Mouse (Mus musculus) olfactory bulb, adult 2 months (tissue): ENCODE data around the gene Lrmda. TPM values are rescaled to one million over a fixed set of nuclear protein-coding genes. Genes with fewer than 3 reads are reported as not detected.
"Not testable (repeated sequence)": the region's sequence is repeated elsewhere in the genome, so short reads cannot be mapped to it uniquely, and the experiment has no call there.

Source experiments
- H3K27ac ChIP-seq: fragments of 200-500 bp; 2 replicates; pipeline ENCODE4 v1.5.1; 2012; ENCODE audit warnings: low read depth, low read length; ENCODE audit not compliant: insufficient read depth
- H3K4me1 ChIP-seq: fragments of 200-500 bp; 2 replicates; pipeline ENCODE4 v1.6.1; 2012; ENCODE audit warnings: low read length; ENCODE audit not compliant: control insufficient read depth, insufficient read depth
- H3K4me3 ChIP-seq: fragments of 200-500 bp; 2 replicates; pipeline ENCODE4 v1.5.1; 2012; ENCODE audit warnings: mild to moderate bottlenecking, low read depth, low read length, moderate library complexity; ENCODE audit not compliant: insufficient read depth
- CTCF ChIP-seq: fragments of 200-500 bp; IDR thresholded peaks from 2 replicates; pipeline ENCODE4 v1.5.1; 2012; ENCODE audit warnings: low read depth, mild to moderate bottlenecking, low read length, moderate library complexity; ENCODE audit not compliant: insufficient read depth
- POLR2A ChIP-seq: fragments of 200-500 bp; IDR thresholded peaks from 2 replicates; pipeline ENCODE4 v1.6.1; 2012; ENCODE audit warnings: mild to moderate bottlenecking, low read depth, low read length, moderate library complexity; ENCODE audit not compliant: insufficient read depth
- WGBS: fragments of 180-500 bp; shearing (Covaris S2); methylation state at CpG from one replicate; pipeline ENCODE4 v1.1.7; 2018; 5-methylcytosine and 5-hydroxymethylcytosine counted together
- polyA plus RNA-seq: library from polyadenylated mRNA; stranded (reverse); fragments of >200 nt; gene quantifications from 2 replicates; pipeline ENCODE4 v1.2.4, GENCODE M21; 2012; ENCODE audit warnings: low replicate concordance; ENCODE audit not compliant: missing spikeins, insufficient read depth, insufficient read length

Lrmda gene
- polyA plus RNA-seq, 1 experiment, result not detected

DNA sequence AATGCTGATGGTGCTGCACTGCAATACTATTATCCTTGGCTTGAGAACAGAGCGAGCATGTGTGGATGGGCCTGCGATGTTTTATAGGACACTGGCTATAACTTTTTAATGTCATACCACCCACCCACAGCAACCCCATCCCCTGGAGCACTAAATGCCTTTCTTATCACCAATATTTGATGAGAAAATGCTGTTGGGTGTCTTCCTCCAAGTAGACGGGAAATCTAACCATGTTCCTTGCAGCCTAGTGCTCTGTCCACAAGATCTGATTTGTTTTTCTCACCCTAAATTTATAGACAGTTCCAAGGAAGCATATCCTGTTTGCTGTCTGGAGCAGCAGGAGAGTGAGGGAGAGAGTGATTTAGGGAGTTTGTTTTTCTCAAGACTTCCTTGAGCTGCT is 738.0 kb downstream of the Lrmda start:
- H3K27ac ChIP-seq, result no peak overlapping the region
- TF ChIP-seq CTCF (no peak), POLR2A (no peak)

GRCm38 (mm10) chr14:22759216-22759615 is 739.7 kb downstream of the Lrmda start:
- no peak overlapping the region for H3K27ac ChIP-seq
- TF ChIP-seq POLR2A (no peak), CTCF (no peak)
- WGBS, result 76% methylated on average over 2 of the region's 2 CpGs
- H3K4me3 ChIP-seq, result no peak overlapping the region
- H3K4me1 ChIP-seq, result no peaks in the 10 kb centered on the region

More for the DNA sequence above, 738.0 kb downstream of the Lrmda start:
- WGBS, result 96% methylated on average over 3 of the region's 3 CpGs
- no peaks in the 10 kb centered on the region for H3K4me1 ChIP-seq
- no peak overlapping the region for H3K4me3 ChIP-seq

DNA sequence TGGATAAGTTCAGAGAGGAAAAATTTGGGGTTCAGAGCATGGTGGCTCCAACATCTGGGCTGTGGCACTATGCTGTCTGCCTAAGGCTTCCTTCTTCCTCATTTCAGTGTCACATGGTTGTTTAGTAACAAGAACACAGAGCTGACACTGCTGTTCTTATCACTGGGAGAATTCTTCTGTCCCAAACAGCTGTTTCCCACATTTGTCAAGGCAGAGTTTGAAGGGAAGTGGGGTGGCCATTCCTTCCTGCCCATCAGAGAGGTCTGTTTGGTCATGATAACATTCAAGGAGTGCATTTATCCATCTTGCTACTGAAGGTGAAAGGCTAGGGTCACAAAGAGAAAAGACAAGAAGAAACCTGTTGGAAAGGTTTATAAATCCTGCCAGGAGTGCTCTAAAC is 740.2 kb downstream of the Lrmda start:
- no peak overlapping the region for H3K4me3 ChIP-seq
- H3K27ac ChIP-seq, result no peak overlapping the region
- no peak for TF ChIP-seq CTCF
- no peaks in the 10 kb centered on the region for H3K4me1 ChIP-seq

- TF ChIP-seq POLR2A (no peak), CTCF (no peak)
- Histone ChIP-seq H3K4me1 (no peaks in the 10 kb centered on the region), H3K4me3 (no peak overlapping the region), H3K27ac (no peak overlapping the region)
- 48% methylated on average over 7 of the region's 7 CpGs for WGBS
Observed at GRCm38 (mm10) chr14:22760241-22761039, 740.9 kb downstream of the Lrmda start.

DNA sequence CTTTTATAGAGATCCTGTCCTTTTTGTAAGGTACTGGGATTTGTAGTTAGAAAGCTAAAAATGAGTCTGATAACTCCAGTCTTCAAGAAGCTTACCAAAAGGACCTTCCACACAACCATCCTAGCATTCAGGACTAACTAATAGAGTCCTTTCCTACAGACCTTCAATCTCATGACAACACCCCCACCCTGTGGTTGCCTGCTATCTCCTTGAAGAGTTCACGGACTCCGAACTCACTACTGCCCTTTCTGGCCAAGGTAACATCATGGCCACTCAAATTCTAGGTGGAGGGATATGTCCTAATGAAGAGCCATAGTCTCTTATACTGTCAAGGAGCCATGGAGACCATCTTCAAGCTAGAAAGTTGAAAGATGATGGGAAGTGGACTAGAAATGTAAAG is 762.2 kb downstream of the Lrmda start:
- Histone ChIP-seq H3K27ac (no peak overlapping the region), H3K4me3 (no peak overlapping the region), H3K4me1 (no peaks in the 10 kb centered on the region)
- TF ChIP-seq POLR2A (no peak), CTCF (no peak)
- WGBS, result 92% methylated on average over 2 of the region's 2 CpGs

GRCm38 (mm10) chr14:22782365-22782764 is 762.9 kb downstream of the Lrmda start:
- Histone ChIP-seq H3K27ac (no peak overlapping the region), H3K4me3 (no peak overlapping the region), H3K4me1 (no peaks in the 10 kb centered on the region)
- WGBS, result 70% methylated on average over 2 of the region's 2 CpGs
- TF ChIP-seq CTCF (no peak), POLR2A (no peak)

- no peak overlapping the region for H3K4me3 ChIP-seq
- WGBS, result 83% methylated on average over 15 of the region's 15 CpGs
- no peak overlapping the region for H3K27ac ChIP-seq
- no peak for TF ChIP-seq CTCF
- no peak for TF ChIP-seq POLR2A
- H3K4me1 ChIP-seq, result no peaks in the 10 kb centered on the region
Observed at GRCm38 (mm10) chr14:22783211-22784161, 764.0 kb downstream of the Lrmda start.

- no peak overlapping the region for H3K27ac ChIP-seq
- no peak overlapping the region for H3K4me3 ChIP-seq
- H3K4me1 ChIP-seq, result no peaks in the 10 kb centered on the region
- TF ChIP-seq CTCF (no peak), POLR2A (no peak)
- WGBS, result 94% methylated on average over 4 of the region's 4 CpGs
Observed at GRCm38 (mm10) chr14:22800020-22800419, 780.5 kb downstream of the Lrmda start.

GRCm38 (mm10) chr14:22800871-22801636 is 781.5 kb downstream of the Lrmda start:
- Histone ChIP-seq H3K4me3 (no peak overlapping the region), H3K27ac (no peak overlapping the region), H3K4me1 (no peaks in the 10 kb centered on the region)
- TF ChIP-seq POLR2A (no peak), CTCF (no peak)
- whole genome bisulfite sequencing, result 86% methylated on average over 13 of the region's 13 CpGs

- not testable (repeated sequence) for H3K27ac ChIP-seq, H3K4me1 ChIP-seq, H3K4me3 ChIP-seq
- 76% methylated on average over 4 of the region's 4 CpGs for WGBS
Observed at GRCm38 (mm10) chr14:22801714-22802113, 782.2 kb downstream of the Lrmda start.
